Mouse (Mus musculus): ENCODE measurements at regions not wholly inside any gene's neighbourhood (a gene's known extent, or its start where the extent isn't known, plus 50 kb on each side); places are given as distances from the start of the nearest gene placed in this dataset.
"Not testable (repeated sequence)": the region's sequence is repeated elsewhere in the genome, so short reads cannot be mapped to it uniquely, and the experiment has no call there.

- no peaks in the 10 kb centered on the region for H3K4me1 ChIP-seq (ENCODE audit: control insufficient read depth, insufficient read depth, low read length)
- no peaks in the 10 kb centered on the region for H3K9me3 ChIP-seq (replicated peaks; ENCODE audit: control insufficient read depth, low read length)
- H3K27me3 ChIP-seq (replicated peaks; ENCODE audit: control insufficient read depth, insufficient read depth, low read length), result no peaks in the 10 kb centered on the region
- no peaks in the 10 kb centered on the region for H3K36me3 ChIP-seq (ENCODE audit: control insufficient read depth, insufficient read depth, low read length)
- H3K9ac ChIP-seq (ENCODE audit: low read length), result no peak overlapping the region
- WGBS, result 14% methylated on average over 3 of the region's 3 CpGs
- no peak overlapping the region for H3K4me2 ChIP-seq (ENCODE audit: low read length)
- H3K4me3 ChIP-seq (ENCODE audit: low read depth, low read length), result no peak overlapping the region
- DNase-seq (ENCODE audit: low spot score) (no peak), ATAC-seq (no peak)
- H3K27ac ChIP-seq (ENCODE audit: low read depth, low read length), result no peak overlapping the region
These were observed 382.9 kb upstream of the Impg1 start for GRCm38 (mm10) chr9:80848190-80848589.

GRCm38 (mm10) chr9:80832808-80833207, 367.5 kb upstream of the Impg1 start:
- Histone ChIP-seq H3K4me3 (ENCODE audit: low read depth, low read length) (no peak overlapping the region), H3K27me3 (replicated peaks; ENCODE audit: control insufficient read depth, insufficient read depth, low read length) (no peaks in the 10 kb centered on the region), H3K4me1 (ENCODE audit: control insufficient read depth, insufficient read depth, low read length) (no peaks in the 10 kb centered on the region), H3K9ac (ENCODE audit: low read length) (no peak overlapping the region), H3K4me2 (ENCODE audit: low read length) (no peak overlapping the region), H3K36me3 (ENCODE audit: control insufficient read depth, insufficient read depth, low read length) (no peaks in the 10 kb centered on the region), H3K9me3 (replicated peaks; ENCODE audit: control insufficient read depth, low read length) (no peaks in the 10 kb centered on the region), H3K27ac (ENCODE audit: low read depth, low read length) (no peak overlapping the region)
- no peak for ATAC-seq
- no peak for DNase-seq (ENCODE audit: low spot score)
- 83% methylated on average over 2 of the region's 2 CpGs for WGBS

- no peak overlapping the region for H3K27ac ChIP-seq (ENCODE audit: low read depth, low read length)
- H3K9ac ChIP-seq (ENCODE audit: low read length), result no peak overlapping the region
- H3K27me3 ChIP-seq (replicated peaks; ENCODE audit: control insufficient read depth, insufficient read depth, low read length), result no peaks in the 10 kb centered on the region
- H3K4me3 ChIP-seq (ENCODE audit: low read depth, low read length), result no peak overlapping the region
- 61% methylated on average over 1 of the region's 1 CpGs for WGBS
- H3K4me2 ChIP-seq (ENCODE audit: low read length), result no peak overlapping the region
- no peak for DNase-seq (ENCODE audit: low spot score)
- no peak for ATAC-seq
- no peaks in the 10 kb centered on the region for H3K36me3 ChIP-seq (ENCODE audit: control insufficient read depth, insufficient read depth, low read length)
- H3K4me1 ChIP-seq (ENCODE audit: control insufficient read depth, insufficient read depth, low read length), result no peaks in the 10 kb centered on the region
- H3K9me3 ChIP-seq (replicated peaks; ENCODE audit: control insufficient read depth, low read length), result no peaks in the 10 kb centered on the region
These were observed 360.1 kb upstream of the Impg1 start for GRCm38 (mm10) chr9:80825346-80825745.

GRCm38 (mm10) chr9:80820066-80820465, 354.8 kb upstream of the Impg1 start:
- DNase-seq (ENCODE audit: low spot score), result no peak
- Histone ChIP-seq H3K4me3 (ENCODE audit: low read depth, low read length) (no peak overlapping the region), H3K36me3 (ENCODE audit: control insufficient read depth, insufficient read depth, low read length) (no peaks in the 10 kb centered on the region), H3K9me3 (replicated peaks; ENCODE audit: control insufficient read depth, low read length) (no peaks in the 10 kb centered on the region), H3K4me2 (ENCODE audit: low read length) (no peak overlapping the region), H3K27ac (ENCODE audit: low read depth, low read length) (no peak overlapping the region), H3K4me1 (ENCODE audit: control insufficient read depth, insufficient read depth, low read length) (no peaks in the 10 kb centered on the region), H3K9ac (ENCODE audit: low read length) (no peak overlapping the region), H3K27me3 (replicated peaks; ENCODE audit: control insufficient read depth, insufficient read depth, low read length) (no peaks in the 10 kb centered on the region)
- WGBS, result 84% methylated on average over 3 of the region's 3 CpGs
- no peak for ATAC-seq

- Histone ChIP-seq H3K4me1 (ENCODE audit: control insufficient read depth, insufficient read depth, low read length) (no peaks in the 10 kb centered on the region), H3K4me3 (ENCODE audit: low read depth, low read length) (no peak overlapping the region), H3K27me3 (replicated peaks; ENCODE audit: control insufficient read depth, insufficient read depth, low read length) (no peaks in the 10 kb centered on the region), H3K4me2 (ENCODE audit: low read length) (no peak overlapping the region), H3K9ac (ENCODE audit: low read length) (no peak overlapping the region), H3K27ac (ENCODE audit: low read depth, low read length) (no peak overlapping the region), H3K36me3 (ENCODE audit: control insufficient read depth, insufficient read depth, low read length) (no peaks in the 10 kb centered on the region), H3K9me3 (replicated peaks; ENCODE audit: control insufficient read depth, low read length) (no peaks in the 10 kb centered on the region)
- WGBS, result 97% methylated on average over 1 of the region's 1 CpGs
- no peak for ATAC-seq
- DNase-seq (ENCODE audit: low spot score), result no peak
These were observed 353.8 kb upstream of the Impg1 start for GRCm38 (mm10) chr9:80819070-80819469.

GRCm38 (mm10) chr9:80813921-80814320, 348.6 kb upstream of the Impg1 start:
- not testable (repeated sequence) for H3K4me1 ChIP-seq (ENCODE audit: control insufficient read depth, insufficient read depth, low read length); H3K9ac ChIP-seq (ENCODE audit: low read length); H3K27me3 ChIP-seq (replicated peaks; ENCODE audit: control insufficient read depth, insufficient read depth, low read length); H3K9me3 ChIP-seq (replicated peaks; ENCODE audit: control insufficient read depth, low read length); H3K4me2 ChIP-seq (ENCODE audit: low read length); H3K4me3 ChIP-seq (ENCODE audit: low read depth, low read length); H3K27ac ChIP-seq (ENCODE audit: low read depth, low read length); DNase-seq (ENCODE audit: low spot score); H3K36me3 ChIP-seq (ENCODE audit: control insufficient read depth, insufficient read depth, low read length); ATAC-seq
- WGBS, result 93% methylated on average over 6 of the region's 6 CpGs

- DNase-seq (ENCODE audit: low spot score) (no peak), ATAC-seq (no peak)
These were observed 326.2 kb upstream of the Impg1 start for GRCm38 (mm10) chr9:80791523-80791922.

GRCm38 (mm10) chr9:80774541-80774940, 309.3 kb upstream of the Impg1 start:
- no peak overlapping the region for H3K27ac ChIP-seq (ENCODE audit: low read depth, low read length)
- no peak overlapping the region for H3K9ac ChIP-seq (ENCODE audit: low read length)
- WGBS, result 36% methylated on average over 1 of the region's 1 CpGs
- H3K36me3 ChIP-seq (ENCODE audit: control insufficient read depth, insufficient read depth, low read length), result no peaks in the 10 kb centered on the region
- H3K4me3 ChIP-seq (ENCODE audit: low read depth, low read length), result no peak overlapping the region
- H3K4me1 ChIP-seq (ENCODE audit: control insufficient read depth, insufficient read depth, low read length), result no peaks in the 10 kb centered on the region
- no peaks in the 10 kb centered on the region for H3K27me3 ChIP-seq (replicated peaks; ENCODE audit: control insufficient read depth, insufficient read depth, low read length)
- H3K9me3 ChIP-seq (replicated peaks; ENCODE audit: control insufficient read depth, low read length), result no peaks in the 10 kb centered on the region
- no peak for ATAC-seq
- DNase-seq (ENCODE audit: low spot score), result peak; percentile 6
- H3K4me2 ChIP-seq (ENCODE audit: low read length), result no peak overlapping the region

More at GRCm38 (mm10) chr9:80791523-80791922, 326.2 kb upstream of the Impg1 start:
- H3K9ac ChIP-seq (ENCODE audit: low read length), result no peak overlapping the region
- H3K4me2 ChIP-seq (ENCODE audit: low read length), result no peak overlapping the region
- WGBS, result 88% methylated on average over 3 of the region's 3 CpGs
- H3K4me1 ChIP-seq (ENCODE audit: control insufficient read depth, insufficient read depth, low read length), result no peaks in the 10 kb centered on the region
- H3K27ac ChIP-seq (ENCODE audit: low read depth, low read length), result no peak overlapping the region
- no peaks in the 10 kb centered on the region for H3K36me3 ChIP-seq (ENCODE audit: control insufficient read depth, insufficient read depth, low read length)
- no peak overlapping the region for H3K4me3 ChIP-seq (ENCODE audit: low read depth, low read length)
- no peaks in the 10 kb centered on the region for H3K27me3 ChIP-seq (replicated peaks; ENCODE audit: control insufficient read depth, insufficient read depth, low read length)
- H3K9me3 ChIP-seq (replicated peaks; ENCODE audit: control insufficient read depth, low read length), result no peaks in the 10 kb centered on the region

- H3K4me1 ChIP-seq (ENCODE audit: control insufficient read depth, insufficient read depth, low read length); H3K27me3 ChIP-seq (replicated peaks; ENCODE audit: control insufficient read depth, insufficient read depth, low read length); H3K4me2 ChIP-seq (ENCODE audit: low read length); H3K9me3 ChIP-seq (replicated peaks; ENCODE audit: control insufficient read depth, low read length); DNase-seq (ENCODE audit: low spot score); H3K4me3 ChIP-seq (ENCODE audit: low read depth, low read length); H3K9ac ChIP-seq (ENCODE audit: low read length); H3K27ac ChIP-seq (ENCODE audit: low read depth, low read length); ATAC-seq; H3K36me3 ChIP-seq (ENCODE audit: control insufficient read depth, insufficient read depth, low read length): not testable (repeated sequence)
- WGBS, result 95% methylated on average over 9 of the region's 9 CpGs
These were observed 270.5 kb upstream of the Impg1 start for GRCm38 (mm10) chr9:80735806-80736205.
